Mouse (Mus musculus): ENCODE measurements around the gene Mosmo.

DNA sequence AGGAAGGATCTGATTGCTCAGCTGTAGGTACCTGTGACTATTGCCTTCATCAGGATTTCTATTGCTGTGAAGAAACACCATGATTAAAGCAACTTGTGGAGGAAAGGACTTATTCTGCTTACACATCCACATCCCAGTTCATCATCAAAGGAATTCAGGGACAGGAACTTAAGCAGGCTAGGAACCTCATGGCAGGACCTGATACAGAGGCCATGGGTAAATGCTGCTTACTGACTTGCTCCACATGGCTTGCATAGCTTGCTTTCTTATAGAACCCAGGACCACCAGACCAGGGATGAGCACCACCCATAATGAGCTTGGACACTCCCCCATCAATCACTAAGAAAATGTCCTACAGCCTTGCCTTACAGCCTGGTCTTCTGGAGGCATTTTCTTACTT is 71.1 kb downstream of the Mosmo start:
- TF ChIP-seq CTCF (IDR thresholded peaks at IDR 0.05; ENCODE audit: borderline replicate concordance, insufficient read depth, low read length), result no peak
- TF ChIP-seq POLR2A (IDR thresholded peaks at IDR 0.05; ENCODE audit: low read depth, low read length), result no peak
